Mouse (Mus musculus): Measurements from ENCODE around the gene Ccdc149.

Ccdc149 gene

GRCm38 (mm10) chr5:52367866-52368840 lies 103.2 kb downstream of the Ccdc149 start:
- no peak for DNase-seq

- DNase-seq, result no peak
Measured at GRCm38 (mm10) chr5:52366661-52367060, 104.7 kb downstream of the Ccdc149 start.

GRCm38 (mm10) chr5:52365930-52366329 lies 105.4 kb downstream of the Ccdc149 start:
- no peak for DNase-seq

- DNase-seq, result peak; percentile 68
Measured at GRCm38 (mm10) chr5:52364521-52364920, 106.8 kb downstream of the Ccdc149 start.

GRCm38 (mm10) chr5:52363468-52364150 lies 107.7 kb downstream of the Ccdc149 start, which contains the start of gene Sod3:
TSS of gene Sod3 (plus strand) at chr5:52363791.
- peak; percentile 86 for DNase-seq

- DNase-seq, result no peak
Measured at GRCm38 (mm10) chr5:52362776-52363467, 108.4 kb downstream of the Ccdc149 start.

- peak; percentile 51 for DNase-seq
Measured at GRCm38 (mm10) chr5:52360286-52361049, 110.9 kb downstream of the Ccdc149 start.

- no peak for DNase-seq
Measured at GRCm38 (mm10) chr5:52358120-52358519, 113.2 kb downstream of the Ccdc149 start.

- DNase-seq, result peak; percentile 75
Measured at GRCm38 (mm10) chr5:52357175-52357754, 114.1 kb downstream of the Ccdc149 start.

- no peak for DNase-seq
Measured at GRCm38 (mm10) chr5:52355612-52356011, 115.7 kb downstream of the Ccdc149 start.

GRCm38 (mm10) chr5:52354441-52354840 lies 116.9 kb downstream of the Ccdc149 start:
- DNase-seq, result no peak

- no peak for DNase-seq
Measured at GRCm38 (mm10) chr5:52352730-52353129, 118.6 kb downstream of the Ccdc149 start.

GRCm38 (mm10) chr5:52351561-52351960 lies 119.8 kb downstream of the Ccdc149 start:
- DNase-seq, result no peak

- no peak for DNase-seq
Measured at GRCm38 (mm10) chr5:52350451-52350850, 120.9 kb downstream of the Ccdc149 start.

GRCm38 (mm10) chr5:52346890-52347289 lies 124.4 kb downstream of the Ccdc149 start:
- DNase-seq, result no peak

- DNase-seq, result peak; percentile 14
Measured at GRCm38 (mm10) chr5:52339134-52339533, 132.2 kb downstream of the Ccdc149 start.

- peak; percentile 81 for DNase-seq
Measured at GRCm38 (mm10) chr5:52335590-52335989, 135.7 kb downstream of the Ccdc149 start.

- DNase-seq, result no peak
Measured at GRCm38 (mm10) chr5:52332120-52332519, 139.2 kb downstream of the Ccdc149 start.
